Mouse (Mus musculus): ENCODE measurements around the gene Ankrd7. TPM values are rescaled to one million over a fixed set of nuclear protein-coding genes. Genes with fewer than 3 reads are reported as not detected.

Gene Ankrd7
- polyA plus RNA-seq, 1 experiment, result not detected

DNA sequence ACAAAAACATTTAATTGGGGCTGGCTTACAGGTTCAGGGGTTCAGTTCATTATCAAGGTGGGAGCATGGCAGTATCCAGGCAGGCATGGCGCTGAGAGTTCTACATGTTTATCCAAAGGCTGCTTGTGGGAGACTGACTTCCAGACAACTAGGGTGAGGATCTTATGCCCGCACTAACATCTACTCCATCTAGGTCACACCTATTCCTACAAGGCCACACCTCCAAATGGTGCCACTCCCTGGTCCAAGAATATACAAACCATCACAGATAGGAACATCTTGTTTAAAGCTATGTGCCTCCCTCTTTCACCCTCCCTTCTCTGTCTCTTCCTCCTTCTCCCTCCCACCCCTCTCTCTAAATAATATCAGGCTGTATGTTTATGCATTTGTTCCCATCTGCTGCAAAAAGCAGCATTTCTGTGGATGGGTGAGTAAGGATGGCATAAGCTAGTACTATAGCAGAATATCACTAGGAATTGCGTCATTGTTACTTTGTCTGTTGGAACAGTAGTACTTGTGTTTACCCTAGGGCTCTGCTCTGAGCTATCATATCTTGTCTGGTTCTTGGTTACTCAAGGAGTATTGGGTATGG lies 9.5 kb upstream of the Ankrd7 start:
- Histone ChIP-seq H3K4me1 (ENCODE audit: control insufficient read depth, insufficient read depth, low read length) (no peaks in the 10 kb centered on the region), H3K4me3 (ENCODE audit: insufficient read depth, low read depth, low read length) (no peak overlapping the region), H3K27ac (ENCODE audit: insufficient read depth, low read depth, low read length) (no peak overlapping the region)
- TF ChIP-seq CTCF (IDR thresholded peaks at IDR 0.05; ENCODE audit: insufficient read depth, low read depth, low read length), result no peak
- no peak for TF ChIP-seq POLR2A (IDR thresholded peaks at IDR 0.05; ENCODE audit: insufficient read depth, low read depth, low read length)
- 97% methylated on average over 3 of the region's 3 CpGs for WGBS

DNA sequence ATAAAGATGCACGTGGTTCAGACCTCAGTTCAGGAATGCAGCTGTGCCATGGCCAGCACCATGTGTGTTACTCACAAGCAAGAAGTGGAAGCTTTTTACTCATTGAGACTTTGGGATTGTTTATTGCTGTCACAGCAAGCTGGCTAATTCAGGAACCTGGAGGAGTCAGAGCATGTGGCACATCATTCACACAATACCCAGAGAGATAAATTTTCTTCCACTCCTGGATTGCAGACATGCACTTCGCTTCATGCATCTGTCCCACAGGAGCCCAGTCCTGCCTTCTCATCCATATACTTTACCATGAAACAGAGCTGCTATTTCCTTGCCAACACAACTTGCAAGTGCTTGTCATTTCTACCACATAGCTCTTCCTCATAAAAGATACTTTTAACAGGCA lies 22.9 kb downstream of the Ankrd7 start:
- Histone ChIP-seq H3K27ac (ENCODE audit: insufficient read depth, low read depth, low read length) (no peak overlapping the region), H3K4me1 (ENCODE audit: control insufficient read depth, insufficient read depth, low read length) (no peaks in the 10 kb centered on the region), H3K4me3 (ENCODE audit: insufficient read depth, low read depth, low read length) (no peak overlapping the region)
- WGBS, result 74% methylated on average over 2 of the region's 2 CpGs
- TF ChIP-seq POLR2A (IDR thresholded peaks at IDR 0.05; ENCODE audit: insufficient read depth, low read depth, low read length), result no peak
- TF ChIP-seq CTCF (IDR thresholded peaks at IDR 0.05; ENCODE audit: insufficient read depth, low read depth, low read length), result no peak

- H3K4me3 ChIP-seq (ENCODE audit: insufficient read depth, low read depth, low read length), result no peak overlapping the region
- TF ChIP-seq POLR2A (IDR thresholded peaks at IDR 0.05; ENCODE audit: insufficient read depth, low read depth, low read length) (no peak), CTCF (IDR thresholded peaks at IDR 0.05; ENCODE audit: insufficient read depth, low read depth, low read length) (no peak)
- no peak overlapping the region for H3K27ac ChIP-seq (ENCODE audit: insufficient read depth, low read depth, low read length)
- H3K4me1 ChIP-seq (ENCODE audit: control insufficient read depth, insufficient read depth, low read length), result no peaks in the 10 kb centered on the region
Observed at GRCm38 (mm10) chr6:18894142-18894541, 28.0 kb downstream of the Ankrd7 start.

DNA sequence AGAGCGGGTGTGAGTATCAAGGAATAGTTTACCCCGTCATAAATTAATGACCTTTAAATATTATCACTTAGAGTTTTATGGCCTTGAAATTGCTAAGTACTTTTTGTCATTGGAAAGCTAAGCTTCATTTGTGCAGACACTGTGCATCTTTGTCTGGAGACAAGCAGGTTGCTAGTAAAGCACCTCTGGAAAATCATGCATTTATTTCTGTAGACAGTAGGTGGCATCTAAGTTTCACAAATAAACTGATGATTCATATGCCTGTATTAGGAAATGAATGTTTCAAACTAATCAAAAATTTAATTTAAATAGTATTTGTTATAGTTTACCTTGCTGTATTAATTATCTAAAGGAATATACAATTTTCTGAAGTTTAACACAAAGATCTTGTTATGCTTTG lies 41.1 kb downstream of the Ankrd7 start:
- no peak for TF ChIP-seq POLR2A (IDR thresholded peaks at IDR 0.05; ENCODE audit: insufficient read depth, low read depth, low read length)
- Histone ChIP-seq H3K4me3 (ENCODE audit: insufficient read depth, low read depth, low read length) (no peak overlapping the region), H3K4me1 (ENCODE audit: control insufficient read depth, insufficient read depth, low read length) (no peaks in the 10 kb centered on the region), H3K27ac (ENCODE audit: insufficient read depth, low read depth, low read length) (no peak overlapping the region)
- WGBS, result 93% methylated on average over 2 of the region's 2 CpGs

GRCm38 (mm10) chr6:18913179-18913578 lies 47.1 kb downstream of the Ankrd7 start:
- TF ChIP-seq POLR2A (IDR thresholded peaks at IDR 0.05; ENCODE audit: insufficient read depth, low read depth, low read length) (no peak), CTCF (IDR thresholded peaks at IDR 0.05; ENCODE audit: insufficient read depth, low read depth, low read length) (no peak)
- 78% methylated on average over 4 of the region's 4 CpGs for whole genome bisulfite sequencing
- H3K27ac ChIP-seq (ENCODE audit: insufficient read depth, low read depth, low read length), result no peak overlapping the region

GRCm38 (mm10) chr6:18916021-18916420 lies 49.9 kb downstream of the Ankrd7 start:
- H3K4me1 ChIP-seq (ENCODE audit: control insufficient read depth, insufficient read depth, low read length), result no peaks in the 10 kb centered on the region
- H3K4me3 ChIP-seq (ENCODE audit: insufficient read depth, low read depth, low read length), result no peak overlapping the region
- 58% methylated on average over 4 of the region's 4 CpGs for WGBS
- no peak overlapping the region for H3K27ac ChIP-seq (ENCODE audit: insufficient read depth, low read depth, low read length)
- TF ChIP-seq CTCF (IDR thresholded peaks at IDR 0.05; ENCODE audit: insufficient read depth, low read depth, low read length) (no peak), POLR2A (IDR thresholded peaks at IDR 0.05; ENCODE audit: insufficient read depth, low read depth, low read length) (no peak)

More at GRCm38 (mm10) chr6:18913179-18913578, 47.1 kb downstream of the Ankrd7 start:
- Histone ChIP-seq H3K4me1 (ENCODE audit: control insufficient read depth, insufficient read depth, low read length) (no peaks in the 10 kb centered on the region), H3K4me3 (ENCODE audit: insufficient read depth, low read depth, low read length) (no peak overlapping the region)

GRCm38 (mm10) chr6:18916471-18916870 lies 50.4 kb downstream of the Ankrd7 start:
- TF ChIP-seq POLR2A (IDR thresholded peaks at IDR 0.05; ENCODE audit: insufficient read depth, low read depth, low read length), result no peak
- no peak for TF ChIP-seq CTCF (IDR thresholded peaks at IDR 0.05; ENCODE audit: insufficient read depth, low read depth, low read length)

More at GRCm38 (mm10) chr6:18916471-18916870, 50.4 kb downstream of the Ankrd7 start:
- Histone ChIP-seq H3K4me3 (ENCODE audit: insufficient read depth, low read depth, low read length) (no peak overlapping the region), H3K4me1 (ENCODE audit: control insufficient read depth, insufficient read depth, low read length) (no peaks in the 10 kb centered on the region), H3K27ac (ENCODE audit: insufficient read depth, low read depth, low read length) (no peak overlapping the region)
- WGBS, result 87% methylated on average over 4 of the region's 4 CpGs

Other genes with a start within 250 kb of the Ankrd7 start
- not detected in 2 replicates for gene Lsm8, start 17.7 kb upstream of the Ankrd7 start, polyA plus RNA-seq (2012; ENCODE audit: insufficient read depth, insufficient read length, low replicate concordance, missing spikeins)

Data from olfactory bulb, adult 2 months (tissue).